Mouse (Mus musculus): Measurements from ENCODE around the gene Rbm8a. TPM values are rescaled to one million over a fixed set of nuclear protein-coding genes. Genes with fewer than 3 reads are reported as not detected.

Rbm8a gene
- polyA plus RNA-seq, 1 experiment from 2014 or later: 137 TPM

Other genes with a start within 250 kb of the Rbm8a start
- gene BC107364, start 177.6 kb upstream of the Rbm8a start, polyA plus RNA-seq (2014; fragmentation: Nextera tagmentation; extraction: Ambion mirVana): not detected in 2 replicates
- gene Hfe2, start 104.8 kb upstream of the Rbm8a start, polyA plus RNA-seq (2014; fragmentation: Nextera tagmentation; extraction: Ambion mirVana): 0.11 and 0.28 TPM in 2 replicates
- 149 and 154 TPM in 2 replicates for gene Txnip, start 72.0 kb upstream of the Rbm8a start, polyA plus RNA-seq (2014; fragmentation: Nextera tagmentation; extraction: Ambion mirVana)
- 0.37 and 1.6 TPM in 2 replicates for gene Gm16253, start 52.9 kb upstream of the Rbm8a start, polyA plus RNA-seq (2014; fragmentation: Nextera tagmentation; extraction: Ambion mirVana)
- gene Polr3gl, start 35.8 kb upstream of the Rbm8a start, polyA plus RNA-seq (2014; fragmentation: Nextera tagmentation; extraction: Ambion mirVana): 13.6 and 17.4 TPM in 2 replicates
- 2.3 and 2.8 TPM in 2 replicates for gene Ankrd34a, start 33.3 kb upstream of the Rbm8a start, polyA plus RNA-seq (2014; fragmentation: Nextera tagmentation; extraction: Ambion mirVana)
- gene Lix1l, start 28.8 kb upstream of the Rbm8a start, polyA plus RNA-seq (2014; fragmentation: Nextera tagmentation; extraction: Ambion mirVana): 6.7 and 8.3 TPM in 2 replicates
- gene Pex11b, start 5.4 kb downstream of the Rbm8a start, polyA plus RNA-seq (2014; fragmentation: Nextera tagmentation; extraction: Ambion mirVana): 44.1 and 54.3 TPM in 2 replicates
- 0.07 and 0.12 TPM in 2 replicates for gene Gm42957, start 5.5 kb downstream of the Rbm8a start, polyA plus RNA-seq (2014; fragmentation: Nextera tagmentation; extraction: Ambion mirVana)
- gene Itga10, start 15.7 kb downstream of the Rbm8a start, polyA plus RNA-seq (2014; fragmentation: Nextera tagmentation; extraction: Ambion mirVana): 0.61 and 0.86 TPM in 2 replicates
- 0.20 and 0.38 TPM in 2 replicates for gene Ankrd35, start 40.2 kb downstream of the Rbm8a start, polyA plus RNA-seq (2014; fragmentation: Nextera tagmentation; extraction: Ambion mirVana)
- gene Pias3, start 66.5 kb downstream of the Rbm8a start, polyA plus RNA-seq (2014; fragmentation: Nextera tagmentation; extraction: Ambion mirVana): 35.5 and 40.0 TPM in 2 replicates
- gene Nudt17, start 78.6 kb downstream of the Rbm8a start, polyA plus RNA-seq (2014; fragmentation: Nextera tagmentation; extraction: Ambion mirVana): 6.3 and 7.5 TPM in 2 replicates
- 34.5 and 38.5 TPM in 2 replicates for gene Polr3c, start 97.7 kb downstream of the Rbm8a start, polyA plus RNA-seq (2014; fragmentation: Nextera tagmentation; extraction: Ambion mirVana)
- gene Rnf115, start 97.7 kb downstream of the Rbm8a start, polyA plus RNA-seq (2014; fragmentation: Nextera tagmentation; extraction: Ambion mirVana): 44.6 and 47.2 TPM in 2 replicates
- gene Pdzk1, start 199.4 kb downstream of the Rbm8a start, polyA plus RNA-seq (2014; fragmentation: Nextera tagmentation; extraction: Ambion mirVana): 1.1 and 1.3 TPM in 2 replicates
- 0.77 and 0.79 TPM in 2 replicates for gene Cd160, start 199.4 kb downstream of the Rbm8a start, polyA plus RNA-seq (2014; fragmentation: Nextera tagmentation; extraction: Ambion mirVana)